Mouse (Mus musculus): Measurements from ENCODE around the gene Rad9b.

- TF ChIP-seq CTCF (IDR thresholded peaks at IDR 0.05; ENCODE audit: borderline replicate concordance, control insufficient read depth, extremely low read depth, insufficient read depth, low read length, poor library complexity) (no peak), POLR2A (IDR thresholded peaks at IDR 0.05; ENCODE audit: control insufficient read depth, extremely low read depth, insufficient read depth, low read length, poor library complexity) (no peak)
These were observed 79.2 kb downstream of the Rad9b start for GRCm38 (mm10) chr5:122274785-122275184.

Data from thymus, adult 2 months (tissue).